Mouse (Mus musculus): ENCODE measurements around the gene Camk2b. TPM values are rescaled to one million over a fixed set of nuclear protein-coding genes. Genes with fewer than 3 reads are reported as not detected.

Camk2b gene
- total RNA-seq, 1 experiment from 2014 or later = 13.6 TPM

DNA sequence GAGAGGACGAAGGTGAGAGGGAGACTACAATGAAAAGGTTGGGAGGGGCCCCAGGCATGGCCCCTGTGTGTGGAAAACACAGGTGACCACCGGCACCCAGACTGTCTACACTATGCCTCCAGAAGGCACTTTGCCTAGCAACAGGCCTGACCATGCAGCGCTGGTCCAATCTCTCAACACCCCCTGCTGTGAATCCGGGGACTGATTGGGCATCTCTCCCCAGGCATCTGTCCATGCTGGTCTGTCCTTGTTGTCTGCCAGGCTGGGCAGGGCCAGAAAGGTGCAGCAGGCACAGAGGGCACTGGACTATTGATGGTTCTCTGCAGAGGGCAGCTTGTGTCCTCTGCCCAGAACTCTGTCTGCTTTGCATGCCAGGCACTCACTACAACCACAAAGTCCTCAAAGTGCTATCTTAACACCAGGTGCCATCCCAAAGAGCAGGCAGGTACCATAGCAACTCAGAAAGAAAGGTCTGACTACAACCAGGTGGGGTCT, 16.0 kb downstream of the Camk2b start:
- no peak for DNase-seq

DNA sequence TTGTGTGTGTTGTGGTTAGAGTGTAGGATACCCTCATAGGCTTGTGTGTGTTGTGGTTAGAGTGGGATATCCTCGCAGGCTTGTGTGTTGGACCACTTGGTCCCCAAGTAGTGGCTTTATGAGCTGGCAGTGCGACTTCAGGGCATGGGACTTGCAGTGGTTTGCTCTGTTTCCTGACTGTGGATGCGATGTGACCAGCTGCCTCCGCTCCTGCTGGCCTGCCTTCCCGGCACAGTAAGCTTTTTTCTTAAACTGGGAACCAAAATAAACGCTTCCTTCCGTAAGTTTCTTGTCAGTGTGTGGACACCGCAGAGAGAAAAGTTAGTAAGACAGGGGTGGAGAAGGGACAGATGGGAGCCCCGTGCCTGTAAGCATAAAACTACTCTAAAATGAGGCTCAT, 18.0 kb downstream of the Camk2b start:
- no peak for DNase-seq

GRCm38 (mm10) chr11:6038929-6039328, 27.2 kb downstream of the Camk2b start:
- DNase-seq = no peak

DNA sequence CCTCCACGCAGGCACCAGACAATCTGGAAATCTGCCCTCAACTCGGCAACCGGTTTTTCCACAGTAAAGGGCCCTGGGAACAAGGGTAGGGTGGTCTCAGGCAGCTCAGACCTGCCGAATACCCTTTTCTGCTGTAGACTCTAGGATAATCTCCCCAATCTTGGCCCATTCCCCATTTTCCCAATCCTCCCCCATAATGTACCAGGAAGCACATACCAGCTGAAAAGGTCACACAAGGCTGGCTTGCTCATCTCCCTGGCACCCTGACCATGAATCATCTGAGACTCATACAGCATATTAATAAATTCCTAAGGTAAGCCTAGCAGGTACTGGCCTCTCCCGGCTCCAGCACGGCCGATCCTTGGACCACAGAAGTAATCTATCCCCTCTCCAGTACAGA, 28.5 kb downstream of the Camk2b start:
- DNase-seq = no peak

GRCm38 (mm10) chr11:6037198-6037597, 29.0 kb downstream of the Camk2b start:
- DNase-seq = no peak

DNA sequence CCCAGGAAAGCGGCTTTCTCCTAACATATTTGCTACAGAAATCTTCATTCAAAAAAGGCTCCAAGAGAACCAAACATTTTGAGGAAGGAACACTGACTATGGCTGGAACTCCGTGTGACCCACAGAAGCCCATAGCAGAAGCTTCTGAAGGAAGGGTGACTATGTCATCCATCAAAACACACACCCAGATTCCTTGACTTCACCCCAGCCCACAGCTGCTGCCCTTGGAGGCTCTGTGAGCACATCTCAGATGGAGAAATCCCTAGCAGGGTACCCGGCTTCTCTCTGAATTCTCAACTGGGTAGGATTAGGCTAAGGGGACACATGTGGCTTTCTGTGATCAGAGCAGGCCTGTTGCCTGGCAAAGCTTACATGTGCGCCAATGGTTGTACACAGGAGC, 29.7 kb downstream of the Camk2b start:
- no peak for DNase-seq

- no peak for DNase-seq
Measured at GRCm38 (mm10) chr11:6035521-6035920, 30.6 kb downstream of the Camk2b start.

DNA sequence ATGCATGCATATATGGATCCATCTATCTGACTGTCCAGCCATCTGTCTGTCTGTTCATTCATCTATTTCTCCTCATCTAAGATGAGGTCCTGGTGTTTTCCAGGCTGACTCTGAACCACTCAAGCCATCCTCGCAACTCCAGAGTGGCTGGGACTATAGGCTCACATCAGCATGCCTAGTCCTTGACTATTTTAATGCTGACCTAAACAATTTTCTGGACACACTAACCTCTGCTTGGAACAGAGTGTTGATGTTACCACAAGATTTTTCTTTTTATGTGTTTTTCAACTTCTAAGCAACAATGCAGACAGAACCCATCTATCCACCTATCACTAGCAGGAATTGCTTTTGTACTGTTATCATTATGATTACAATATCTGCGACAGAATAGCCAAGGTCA, 31.4 kb downstream of the Camk2b start:
- no peak for DNase-seq

- no peak for DNase-seq
Measured at GRCm38 (mm10) chr11:6033801-6034200, 32.4 kb downstream of the Camk2b start.

DNA sequence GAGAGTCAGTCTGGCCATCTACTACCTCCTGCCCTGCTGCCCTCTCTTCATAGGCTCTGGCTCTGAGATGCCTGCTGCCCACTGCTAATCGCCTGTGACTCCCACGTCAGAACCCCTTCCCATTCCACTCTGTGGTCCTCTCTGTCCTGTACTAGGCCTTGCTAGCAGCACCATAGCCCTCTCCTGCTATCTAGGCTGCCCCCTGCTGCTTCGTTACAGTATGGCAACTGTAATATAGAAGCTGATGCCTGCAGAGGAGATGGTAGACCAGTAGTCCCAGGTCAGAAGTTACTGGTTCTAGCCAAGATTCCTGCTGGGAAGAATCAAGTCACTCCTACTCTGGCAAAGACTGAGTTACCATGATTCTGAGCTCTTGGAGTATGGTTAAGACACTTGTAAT, 33.0 kb downstream of the Camk2b start:
- DNase-seq = peak; percentile 68

- peak; percentile 82 for DNase-seq
Measured at GRCm38 (mm10) chr11:6030650-6031049, 35.5 kb downstream of the Camk2b start.

GRCm38 (mm10) chr11:6029790-6030189, 36.4 kb downstream of the Camk2b start:
- no peak for DNase-seq

DNA sequence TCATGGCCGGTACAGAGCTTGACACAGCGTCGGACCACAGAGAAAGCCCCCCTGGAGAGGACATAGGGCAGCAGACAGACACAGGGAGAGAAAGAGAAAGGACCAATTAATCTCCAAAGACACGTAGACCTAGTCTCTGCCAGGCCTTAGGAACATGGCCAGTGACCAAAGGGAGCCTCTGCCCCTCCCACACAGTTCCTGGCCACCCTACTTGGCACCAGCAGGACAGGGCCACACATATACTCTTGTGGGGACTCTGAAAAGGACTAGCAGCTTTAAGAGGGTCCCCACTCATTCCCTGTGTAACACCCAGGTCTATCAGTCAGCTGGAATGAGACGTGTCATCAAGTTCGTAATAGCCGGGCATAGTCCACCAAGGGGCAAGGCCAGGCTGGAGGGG, 37.3 kb downstream of the Camk2b start:
- no peak for DNase-seq

DNA sequence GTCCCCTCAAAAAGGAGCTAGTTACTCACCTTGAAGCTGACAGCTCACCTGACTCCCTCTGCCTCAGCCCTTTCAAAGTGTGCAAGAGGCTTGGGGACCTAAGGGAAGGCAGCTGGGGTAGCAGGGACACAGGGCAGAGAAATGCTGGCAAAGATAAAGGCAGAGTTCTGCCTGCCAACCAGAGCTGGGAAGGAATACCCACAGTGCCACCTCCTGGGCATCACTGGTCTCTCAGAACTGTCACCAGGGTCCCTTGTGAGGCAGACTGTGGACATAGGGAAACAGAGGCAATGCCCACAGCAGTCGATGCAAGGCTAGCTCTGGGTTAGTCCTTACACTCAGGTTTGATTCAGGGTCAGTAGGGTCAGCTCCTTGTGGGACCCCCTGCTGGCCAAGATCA, 39.8 kb downstream of the Camk2b start:
- peak; percentile 62 for DNase-seq

GRCm38 (mm10) chr11:6024923-6025652, 41.1 kb downstream of the Camk2b start:
- DNase-seq = no peak

DNA sequence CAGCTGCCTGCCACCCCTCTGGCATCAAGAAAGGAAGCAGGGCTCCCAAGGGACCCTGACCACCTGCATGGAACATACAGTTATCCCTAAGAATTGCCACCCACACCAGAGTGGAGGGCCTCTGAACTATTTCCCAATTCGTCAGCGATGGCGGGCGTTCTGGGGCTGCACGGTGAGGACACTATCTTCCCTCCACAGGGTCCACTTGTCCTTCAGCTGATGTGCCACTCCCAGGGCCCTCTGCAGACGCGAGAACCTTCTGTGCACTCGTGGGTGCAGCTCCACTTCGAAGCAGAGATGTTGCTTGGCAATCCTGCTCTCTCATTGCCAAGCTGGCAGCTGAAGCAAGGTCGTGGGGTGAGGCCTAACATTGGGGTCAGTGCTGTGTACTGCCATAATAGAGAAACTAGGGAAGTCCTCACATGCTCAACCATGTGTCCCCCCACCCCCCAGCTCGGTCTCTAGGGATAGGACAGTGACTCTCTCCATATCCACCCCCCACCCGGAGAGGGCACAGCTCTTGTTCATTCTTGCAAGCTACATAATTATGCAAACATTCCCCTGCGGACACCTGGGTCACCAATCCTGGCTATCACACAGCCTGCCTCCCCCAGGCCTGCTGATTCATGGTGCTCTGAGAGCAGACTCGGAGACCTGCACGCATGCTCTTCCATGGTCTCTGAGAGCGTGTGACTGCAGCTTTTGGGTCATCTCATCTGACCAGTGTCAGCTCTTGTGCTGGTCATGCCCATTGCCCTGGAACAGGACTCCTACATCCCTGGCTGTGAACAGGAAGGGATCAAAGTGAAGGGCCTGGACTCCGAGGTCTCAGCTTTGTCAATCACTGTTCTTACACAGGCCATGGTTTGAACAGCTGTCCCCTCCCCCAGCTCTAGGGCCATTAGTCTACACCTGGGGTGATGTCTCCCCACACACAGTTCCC, 45.0 kb downstream of the Camk2b start:
- DNase-seq = no peak

DNA sequence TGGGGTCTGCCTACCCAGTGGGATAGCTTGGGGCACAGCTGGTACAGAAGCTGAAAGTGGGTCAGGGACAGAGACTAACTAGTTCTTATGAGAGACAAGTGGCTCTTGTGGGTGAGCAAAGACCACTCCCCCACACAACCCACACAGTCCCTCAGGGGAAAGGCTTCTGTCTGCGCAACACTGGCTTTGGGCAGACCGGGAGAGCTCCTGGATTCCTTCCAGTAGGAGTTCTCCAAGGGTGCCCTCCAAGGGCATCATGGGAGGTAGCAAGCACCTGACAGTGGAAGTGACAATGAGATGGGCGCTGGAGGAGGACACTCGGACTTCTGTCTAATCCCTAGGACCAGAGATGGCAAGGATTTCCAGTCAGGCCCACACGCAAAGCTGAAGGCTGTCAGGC, 45.8 kb downstream of the Camk2b start:
- DNase-seq = no peak

GRCm38 (mm10) chr11:6018218-6019010, 47.7 kb downstream of the Camk2b start:
- no peak for DNase-seq

- DNase-seq = no peak
Measured at GRCm38 (mm10) chr11:6017484-6018140, 48.5 kb downstream of the Camk2b start.

- DNase-seq = no peak
Measured at GRCm38 (mm10) chr11:6016797-6017395, 49.3 kb downstream of the Camk2b start.

DNA sequence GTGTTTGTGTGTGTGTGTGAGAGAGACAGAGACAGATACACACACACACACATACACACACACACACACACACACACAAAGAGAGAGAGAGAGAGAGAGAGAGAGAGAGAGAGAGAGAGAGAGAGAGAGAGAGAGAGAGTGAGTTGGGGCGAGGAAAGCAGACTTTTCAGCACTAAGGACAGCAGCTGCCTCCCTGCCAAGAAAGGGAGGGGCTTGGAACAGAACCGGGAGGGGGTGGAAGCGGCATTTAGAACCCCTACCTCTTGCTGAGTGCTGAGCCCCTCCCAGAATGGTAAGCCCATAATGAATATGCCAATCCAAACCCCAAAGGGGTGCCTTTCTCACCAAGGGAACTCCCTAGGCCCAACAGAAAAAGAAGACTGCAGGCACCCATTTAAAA, 49.8 kb downstream of the Camk2b start:
- no peak for DNase-seq

Data from adrenal gland, postnatal 25 days (tissue).